Mouse (Mus musculus): Measurements from ENCODE around the gene Tpte. TPM values are rescaled to one million over a fixed set of nuclear protein-coding genes. Genes with fewer than 3 reads are reported as not detected.

Gene Tpte
- polyA plus RNA-seq, 1 experiment from 2014 or later, result not detected

GRCm38 (mm10) chr8:22405733-22406132, 122.5 kb downstream of the Tpte start:
- Histone ChIP-seq H3K27me3 (ENCODE audit: control insufficient read depth, insufficient read depth, low read length) (no peaks in the 10 kb centered on the region), H3K4me2 (ENCODE audit: low read length) (no peak overlapping the region), H3K9me3 (ENCODE audit: control insufficient read depth, low read length) (no peaks in the 10 kb centered on the region), H3K36me3 (ENCODE audit: control insufficient read depth, insufficient read depth, low read length) (no peaks in the 10 kb centered on the region), H3K4me1 (ENCODE audit: control insufficient read depth in 2 of 2, insufficient read depth in 2 of 2, low read length in 2 of 2) (0 out of 4 replicates have a peak, but pooled peaks cover 0 to 3% of the 10 kb centered on the region in 2 experiments), H3K9ac (ENCODE audit: low read length) (no peak overlapping the region), H3K4me3 (ENCODE audit: control insufficient read depth in 1 of 2, insufficient read depth in 1 of 2, low read depth in 1 of 2, low read length in 2 of 2) (no peak overlapping the region), H3K27ac (replicated peaks in 1 of 2; ENCODE audit: control insufficient read depth in 1 of 2, insufficient read depth in 1 of 2, low read depth in 2 of 2, low read length in 2 of 2) (no peak overlapping the region)
- no peak for ATAC-seq (ENCODE audit: insufficient number of reproducible peaks, insufficient read depth, low FRiP score, low read depth)
- whole genome bisulfite sequencing, result 58% methylated on average over 6 of the region's 6 CpGs

GRCm38 (mm10) chr8:22410688-22411281, 127.5 kb downstream of the Tpte start:
- no peak for ATAC-seq (ENCODE audit: insufficient number of reproducible peaks, insufficient read depth, low FRiP score, low read depth)

GRCm38 (mm10) chr8:22411282-22411702, 128.1 kb downstream of the Tpte start, which contains the start of gene Mrps31:
TSS of gene Mrps31 (plus strand) at chr8:22411361.
- H3K9ac ChIP-seq (ENCODE audit: low read length), result peak within 1 kb of the TSS; percentile 83
- peak within 1 kb of the TSS; percentile 88 for H3K4me2 ChIP-seq (ENCODE audit: low read length)
- peak; percentile 89 for ATAC-seq (ENCODE audit: insufficient number of reproducible peaks, insufficient read depth, low FRiP score, low read depth)
- H3K4me3 ChIP-seq (ENCODE audit: control insufficient read depth in 1 of 2, insufficient read depth in 1 of 2, low read depth in 1 of 2, low read length in 2 of 2), result peak within 1 kb of the TSS; percentile 64 to 95
- under 1% methylated on average over 25 of the region's 25 CpGs for WGBS
- H3K27me3 ChIP-seq (ENCODE audit: control insufficient read depth, insufficient read depth, low read length), result no peaks in the 10 kb centered on the region
- peaks cover 17% of the 10 kb centered on the region for H3K36me3 ChIP-seq (ENCODE audit: control insufficient read depth, insufficient read depth, low read length)
- peaks cover 0 to 13% of the 10 kb centered on the region in 2 experiments; a peak in 2 of 4 replicates for H3K4me1 ChIP-seq (ENCODE audit: control insufficient read depth in 2 of 2, insufficient read depth in 2 of 2, low read length in 2 of 2)
- H3K9me3 ChIP-seq (ENCODE audit: control insufficient read depth, low read length), result no peaks in the 10 kb centered on the region
- H3K27ac ChIP-seq (replicated peaks in 1 of 2; ENCODE audit: control insufficient read depth in 1 of 2, insufficient read depth in 1 of 2, low read depth in 2 of 2, low read length in 2 of 2), result peak within 1 kb of the TSS; percentile 71 to 88

More at GRCm38 (mm10) chr8:22410688-22411281, 127.5 kb downstream of the Tpte start:
- Histone ChIP-seq H3K4me1 (ENCODE audit: control insufficient read depth in 2 of 2, insufficient read depth in 2 of 2, low read length in 2 of 2) (peaks cover 0 to 13% of the 10 kb centered on the region in 2 experiments; a peak in 2 of 4 replicates), H3K4me3 (ENCODE audit: control insufficient read depth in 1 of 2, insufficient read depth in 1 of 2, low read depth in 1 of 2, low read length in 2 of 2) (peak overlapping the region; percentile 64 to 95), H3K9ac (ENCODE audit: low read length) (peak overlapping the region; percentile 83), H3K27ac (replicated peaks in 1 of 2; ENCODE audit: control insufficient read depth in 1 of 2, insufficient read depth in 1 of 2, low read depth in 2 of 2, low read length in 2 of 2) (peak overlapping the region in 1 of 2 experiments; percentile 55; a peak in 2 of 4 replicates), H3K9me3 (ENCODE audit: control insufficient read depth, low read length) (no peaks in the 10 kb centered on the region), H3K36me3 (ENCODE audit: control insufficient read depth, insufficient read depth, low read length) (peaks cover 12% of the 10 kb centered on the region), H3K4me2 (ENCODE audit: low read length) (peak overlapping the region; percentile 88), H3K27me3 (ENCODE audit: control insufficient read depth, insufficient read depth, low read length) (no peaks in the 10 kb centered on the region)
- 15% methylated on average over 16 of the region's 16 CpGs for WGBS

- no peaks in the 10 kb centered on the region for H3K27me3 ChIP-seq (ENCODE audit: control insufficient read depth, insufficient read depth, low read length)
Observed at GRCm38 (mm10) chr8:22411971-22412370, 128.7 kb downstream of the Tpte start.

More at GRCm38 (mm10) chr8:22411971-22412370, 128.7 kb downstream of the Tpte start:
- H3K4me1 ChIP-seq (ENCODE audit: control insufficient read depth in 2 of 2, insufficient read depth in 2 of 2, low read length in 2 of 2), result peaks cover 0 to 13% of the 10 kb centered on the region in 2 experiments; a peak in 2 of 4 replicates
- ATAC-seq (ENCODE audit: insufficient number of reproducible peaks, insufficient read depth, low FRiP score, low read depth), result no peak
- no peaks in the 10 kb centered on the region for H3K9me3 ChIP-seq (ENCODE audit: control insufficient read depth, low read length)
- peak overlapping the region; percentile 83 for H3K9ac ChIP-seq (ENCODE audit: low read length)
- H3K36me3 ChIP-seq (ENCODE audit: control insufficient read depth, insufficient read depth, low read length), result peaks cover 23% of the 10 kb centered on the region
- WGBS, result 8% methylated on average over 8 of the region's 8 CpGs
- H3K4me3 ChIP-seq (ENCODE audit: control insufficient read depth in 1 of 2, insufficient read depth in 1 of 2, low read depth in 1 of 2, low read length in 2 of 2), result peak overlapping the region; percentile 64 to 95; a peak in 3 of 4 replicates
- H3K4me2 ChIP-seq (ENCODE audit: low read length), result peak overlapping the region; percentile 88
- H3K27ac ChIP-seq (replicated peaks in 1 of 2; ENCODE audit: control insufficient read depth in 1 of 2, insufficient read depth in 1 of 2, low read depth in 2 of 2, low read length in 2 of 2), result peak overlapping the region in 1 of 2 experiments; percentile 71; a peak in 1 of 4 replicates

Other genes starting within 250 kb of the Tpte start
- gene Atp7b, start 223.1 kb upstream of the Tpte start, polyA plus RNA-seq (2014; fragmentation: Nextera tagmentation; extraction: Ambion mirVana), result 0.84 and 1.1 TPM in 2 replicates
- gene Alg11, start 222.7 kb upstream of the Tpte start, polyA plus RNA-seq (2014; fragmentation: Nextera tagmentation; extraction: Ambion mirVana), result 17.5 and 20.1 TPM in 2 replicates
- 0.20 and 0.30 TPM in 2 replicates for gene Nek5, start 158.4 kb upstream of the Tpte start, polyA plus RNA-seq (2014; fragmentation: Nextera tagmentation; extraction: Ambion mirVana)
- gene Nek3, start 117.0 kb upstream of the Tpte start, polyA plus RNA-seq (2014; fragmentation: Nextera tagmentation; extraction: Ambion mirVana), result 5.1 and 5.6 TPM in 2 replicates
- gene Ckap2, start 97.6 kb upstream of the Tpte start, polyA plus RNA-seq (2014; fragmentation: Nextera tagmentation; extraction: Ambion mirVana), result 34.9 and 36.5 TPM in 2 replicates
- 22.4 and 24.2 TPM in 2 replicates for gene Vps36, start 90.6 kb upstream of the Tpte start, polyA plus RNA-seq (2014; fragmentation: Nextera tagmentation; extraction: Ambion mirVana)
- gene Thsd1, start 56.1 kb upstream of the Tpte start, polyA plus RNA-seq (2014; fragmentation: Nextera tagmentation; extraction: Ambion mirVana), result 17.3 and 17.8 TPM in 2 replicates
- gene Slc25a15, start 115.2 kb downstream of the Tpte start, polyA plus RNA-seq (2014; fragmentation: Nextera tagmentation; extraction: Ambion mirVana), result 9.2 and 10.3 TPM in 2 replicates
- 51.8 and 52.2 TPM in 2 replicates for gene Mrps31, start 127.9 kb downstream of the Tpte start, polyA plus RNA-seq (2014; fragmentation: Nextera tagmentation; extraction: Ambion mirVana)